Mouse (Mus musculus) activated CD4-positive, CD25-positive, alpha-beta regulatory T cell, adult 9 weeks (primary cell): ENCODE measurements around the gene Rasip1. TPM values are rescaled to one million over a fixed set of nuclear protein-coding genes. Genes with fewer than 3 reads are reported as not detected.

Source experiments
- polyA plus RNA-seq: library from polyadenylated mRNA; unstranded; fragments of 100-300 nt; shearing (Covaris generic); gene quantifications from one replicate; pipeline ENCODE4 v1.2.1, GENCODE M21; 2017

The Rasip1 gene
- 1.2 TPM for polyA plus RNA-seq

GRCm38 (mm10) chr7:45627261-45627660, at the start of gene Rasip1:
Gene Rasip1, plus strand, starts transcription at chr7:45627488.

GRCm38 (mm10) chr7:45617042-45617695, 10.1 kb upstream of the Rasip1 start, which contains the start of gene Fut1:
Gene Fut1, plus strand, starts transcription at chr7:45617289.

GRCm38 (mm10) chr7:45621443-45621842, 5.8 kb upstream of the Rasip1 start, which contains the start of gene Izumo1:
Gene Izumo1, plus strand, starts transcription at chr7:45621811.

GRCm38 (mm10) chr7:45639561-45640027, 12.3 kb downstream of the Rasip1 start, which contains the start of gene Mamstr:
Gene Mamstr, plus strand, starts transcription at chr7:45639977.

GRCm38 (mm10) chr7:45666161-45666560, 38.9 kb downstream of the Rasip1 start, which contains the start of gene Fut2:
Gene Fut2, minus strand, starts transcription at chr7:45666394.

GRCm38 (mm10) chr7:45683396-45684050, 56.2 kb downstream of the Rasip1 start, which contains the start of gene Ntn5:
Gene Ntn5, plus strand, starts transcription at chr7:45684022.

Other genes starting within 250 kb of the Rasip1 start
- 263 TPM for gene Snrnp70, start 231.7 kb upstream of the Rasip1 start, polyA plus RNA-seq
- gene Kcna7, start 221.8 kb upstream of the Rasip1 start, polyA plus RNA-seq, result not detected
- gene Ntf5, start 213.8 kb upstream of the Rasip1 start, polyA plus RNA-seq, result 0.92 TPM
- not detected for gene Lhb, start 206.7 kb upstream of the Rasip1 start, polyA plus RNA-seq
- gene Gys1, start 192.6 kb upstream of the Rasip1 start, polyA plus RNA-seq, result 19.6 TPM
- 67.2 TPM for gene Ruvbl2, start 189.4 kb upstream of the Rasip1 start, polyA plus RNA-seq
- gene Ftl1, start 167.6 kb upstream of the Rasip1 start, polyA plus RNA-seq, result 2,196 TPM
- gene Bax, start 160.6 kb upstream of the Rasip1 start, polyA plus RNA-seq, result 249 TPM
- gene Tulp2, start 145.6 kb upstream of the Rasip1 start, polyA plus RNA-seq, result 1.7 TPM
- 0.88 TPM for gene Gm45808, start 140.7 kb upstream of the Rasip1 start, polyA plus RNA-seq
- 1.0 TPM for gene Dhdh, start 138.7 kb upstream of the Rasip1 start, polyA plus RNA-seq
- 289 TPM for gene Nucb1, start 117.1 kb upstream of the Rasip1 start, polyA plus RNA-seq
- 59.4 TPM for gene Ppp1r15a, start 101.2 kb upstream of the Rasip1 start, polyA plus RNA-seq
- 0.40 TPM for gene Plekha4, start 101.2 kb upstream of the Rasip1 start, polyA plus RNA-seq
- gene Hsd17b14, start 72.6 kb upstream of the Rasip1 start, polyA plus RNA-seq, result 1.9 TPM
- 64.7 TPM for gene Bcat2, start 57.3 kb upstream of the Rasip1 start, polyA plus RNA-seq
- not detected for gene Fgf21, start 12.0 kb upstream of the Rasip1 start, polyA plus RNA-seq
- not detected for gene Fut1, start 10.2 kb upstream of the Rasip1 start, polyA plus RNA-seq
- 0.11 TPM for gene Izumo1, start 5.7 kb upstream of the Rasip1 start, polyA plus RNA-seq
- gene Mamstr, start 12.5 kb downstream of the Rasip1 start, polyA plus RNA-seq, result 0.72 TPM
- gene Fut2, start 38.9 kb downstream of the Rasip1 start, polyA plus RNA-seq, result 0.17 TPM
- not detected for gene Ntn5, start 56.5 kb downstream of the Rasip1 start, polyA plus RNA-seq
- gene Sec1, start 66.9 kb downstream of the Rasip1 start, polyA plus RNA-seq, result 0.33 TPM
- gene Car11, start 72.4 kb downstream of the Rasip1 start, polyA plus RNA-seq, result 8.1 TPM
- gene Dbp, start 77.6 kb downstream of the Rasip1 start, polyA plus RNA-seq, result 12.6 TPM
- gene Rpl18, start 88.0 kb downstream of the Rasip1 start, polyA plus RNA-seq, result 1,812 TPM
- 37.7 TPM for gene Sphk2, start 90.5 kb downstream of the Rasip1 start, polyA plus RNA-seq
- gene Fam83e, start 93.7 kb downstream of the Rasip1 start, polyA plus RNA-seq, result not detected
- gene Spaca4, start 98.3 kb downstream of the Rasip1 start, polyA plus RNA-seq, result not detected
- gene Lmtk3, start 156.2 kb downstream of the Rasip1 start, polyA plus RNA-seq, result not detected
- 1.6 TPM for gene Sult2b1, start 157.2 kb downstream of the Rasip1 start, polyA plus RNA-seq
- gene Cyth2, start 187.1 kb downstream of the Rasip1 start, polyA plus RNA-seq, result 28.9 TPM
- gene Kcnj14, start 197.3 kb downstream of the Rasip1 start, polyA plus RNA-seq, result not detected
- gene Grwd1, start 203.5 kb downstream of the Rasip1 start, polyA plus RNA-seq, result 42.0 TPM
- 119 TPM for gene Kdelr1, start 245.3 kb downstream of the Rasip1 start, polyA plus RNA-seq